Mouse (Mus musculus) frontal cortex, adult 2 months (tissue): ENCODE measurements around the gene Il1rapl2. TPM values are rescaled to one million over a fixed set of nuclear protein-coding genes. Genes with fewer than 3 reads are reported as not detected.

Experiments used
- DNase-seq, 2 experiments: peaks; one replicate each; pipeline ENCODE4 v3.0.0; 2022; ENCODE audit warnings: low spot score in 1 of 2; ENCODE audit errors: extremely low spot score in 1 of 2
- polyA plus RNA-seq: library from polyadenylated mRNA; depleted of rRNA; stranded (reverse); fragments of >200 nt; gene quantifications from 2 replicates; pipeline ENCODE4 v1.2.3, GENCODE M21; 2012; rRNA removed

Il1rapl2 gene
- polyA plus RNA-seq: 2.0 and 2.1 TPM in 2 replicates

DNA sequence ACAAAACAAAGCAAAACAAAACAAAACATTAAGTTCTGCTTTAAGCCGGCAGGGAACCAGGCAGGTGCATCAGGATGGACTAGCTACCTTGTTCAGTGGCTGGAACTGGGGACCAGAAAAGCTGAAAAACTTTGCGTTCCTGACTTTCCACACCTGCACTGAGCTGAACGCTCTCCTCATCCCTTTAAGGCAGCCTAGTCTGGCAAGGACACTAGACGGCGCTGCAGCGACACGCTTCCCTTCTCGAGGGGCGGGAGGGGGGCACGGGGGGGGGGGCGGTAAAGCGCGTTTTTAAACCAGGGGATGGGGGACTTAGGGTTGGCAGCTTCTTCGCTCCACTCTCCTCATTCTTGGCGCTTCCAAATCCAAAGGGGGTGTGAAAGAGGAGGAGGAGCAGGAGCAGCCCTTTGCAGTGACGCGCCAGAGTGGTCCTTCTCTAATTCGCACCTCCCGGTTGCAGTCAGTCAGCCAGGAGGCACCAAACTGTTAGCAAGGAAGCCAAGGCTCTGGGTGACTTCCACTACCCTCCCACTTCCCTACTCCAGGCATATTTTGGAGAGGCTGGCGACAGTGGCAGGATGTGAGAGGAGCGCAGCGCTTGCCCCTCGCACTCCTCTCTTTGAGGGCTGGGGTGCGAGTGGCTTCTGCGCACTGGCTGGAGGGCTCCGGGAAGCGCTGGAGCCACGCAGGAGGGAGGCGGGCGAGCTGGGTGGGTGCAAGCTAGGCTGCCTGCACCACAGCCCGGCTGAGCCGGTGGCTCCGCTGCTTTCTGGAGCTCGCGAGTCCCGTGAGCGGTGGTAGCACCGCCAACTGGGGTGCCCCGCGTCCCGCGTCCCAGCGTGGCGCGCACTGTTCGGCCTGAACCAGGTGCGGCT, at the start of gene Il1rapl2:
Il1rapl2 (plus strand) TSS at position 288 of the 875 bp plus-strand sequence.
- peak in 1 of 2 experiments; percentile 26 for DNase-seq

DNA sequence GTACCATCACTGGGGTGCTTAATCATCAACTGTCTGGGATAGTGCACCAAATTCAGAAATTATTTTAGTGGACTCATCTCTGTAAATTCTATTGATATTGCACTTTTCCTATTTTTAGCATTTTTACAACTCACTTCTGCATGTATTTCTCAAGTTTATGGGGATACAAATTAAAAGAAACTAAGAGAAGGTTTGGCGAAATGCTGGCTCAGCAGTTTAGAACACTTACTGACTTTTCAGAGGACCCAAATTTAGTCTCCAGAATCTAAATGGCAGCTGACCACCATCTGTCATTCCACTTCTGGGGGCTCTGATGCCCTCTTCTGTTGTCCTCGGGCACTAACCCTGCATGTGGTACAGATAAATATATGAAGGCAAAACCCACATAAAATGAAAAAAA, 22.1 kb upstream of the Il1rapl2 start:
- no peak for DNase-seq

DNA sequence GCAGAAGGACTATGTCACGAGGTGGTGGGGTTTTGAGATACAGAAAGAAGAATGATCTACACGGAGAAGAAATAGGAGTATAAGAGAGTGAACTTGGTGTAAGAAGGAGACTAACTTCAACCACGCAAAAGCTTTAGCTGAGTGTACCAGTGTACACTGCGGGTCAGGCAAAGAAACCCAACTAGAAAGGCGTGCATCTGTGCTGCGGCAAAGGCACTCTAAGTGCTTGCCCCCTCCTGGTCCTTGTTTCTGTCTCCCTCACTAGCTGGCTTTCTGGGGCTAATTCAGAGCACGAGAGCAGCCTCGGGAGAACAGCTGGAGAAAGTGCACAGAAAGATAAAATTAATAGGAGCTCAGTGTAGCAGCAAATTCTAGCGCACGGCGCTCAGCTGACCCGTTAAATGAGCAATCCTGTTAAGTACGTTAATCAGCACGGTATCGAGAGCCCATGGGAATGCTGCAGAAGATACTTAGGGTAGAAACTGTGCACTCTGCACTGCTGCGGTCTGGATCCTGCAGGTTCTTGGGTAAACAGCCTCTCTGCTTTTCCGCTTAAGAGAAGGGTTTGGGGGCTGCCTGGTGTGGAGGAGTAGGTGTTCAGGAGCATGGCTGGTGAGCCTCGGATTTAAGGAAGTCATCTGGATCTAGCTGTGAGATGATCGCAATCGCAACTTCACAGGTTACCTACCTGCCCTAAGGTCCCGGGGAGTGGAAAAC, 778 bp upstream of the Il1rapl2 start:
- no peak for DNase-seq

DNA sequence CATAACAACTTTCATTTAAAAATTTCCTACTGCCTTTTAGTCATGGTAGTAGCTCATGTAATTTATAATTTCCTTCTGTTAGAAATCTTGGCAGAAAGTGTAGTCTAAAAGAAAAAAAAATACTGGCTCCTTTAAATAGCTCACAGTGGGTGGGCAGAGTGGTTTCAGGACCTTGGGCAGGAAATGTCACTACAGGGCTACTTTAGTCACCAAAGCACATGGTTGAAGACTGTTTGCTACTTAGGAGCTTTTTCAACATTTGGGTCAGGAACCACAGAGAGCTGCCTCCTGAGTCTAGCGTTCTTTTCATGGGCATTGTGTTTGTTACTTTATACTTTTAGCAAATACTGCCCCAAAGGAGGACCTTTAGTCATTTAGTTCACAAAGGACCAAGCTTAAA, 12.2 kb downstream of the Il1rapl2 start:
- DNase-seq: no peak

DNA sequence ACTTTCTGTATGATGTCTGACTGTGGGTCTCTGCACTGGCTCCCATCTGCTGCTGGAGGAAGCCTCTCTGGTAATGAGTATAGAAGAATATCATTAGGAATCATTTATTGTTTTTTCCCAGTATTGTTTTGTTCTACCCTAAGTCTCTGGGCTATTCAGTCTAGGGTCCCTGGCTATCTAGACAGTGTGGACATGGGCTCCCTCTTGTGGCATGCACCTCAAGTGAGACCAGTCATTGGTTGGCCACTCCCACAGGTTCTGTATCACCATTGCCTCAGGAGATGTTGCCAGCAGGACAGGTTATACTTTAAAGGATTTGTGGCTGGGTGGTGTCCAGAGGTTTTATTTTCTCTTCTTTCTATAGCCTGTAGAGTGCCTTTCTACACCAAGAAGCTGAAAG, 50.3 kb downstream of the Il1rapl2 start:
- peak in 1 of 2 experiments; percentile 1 for DNase-seq

DNA sequence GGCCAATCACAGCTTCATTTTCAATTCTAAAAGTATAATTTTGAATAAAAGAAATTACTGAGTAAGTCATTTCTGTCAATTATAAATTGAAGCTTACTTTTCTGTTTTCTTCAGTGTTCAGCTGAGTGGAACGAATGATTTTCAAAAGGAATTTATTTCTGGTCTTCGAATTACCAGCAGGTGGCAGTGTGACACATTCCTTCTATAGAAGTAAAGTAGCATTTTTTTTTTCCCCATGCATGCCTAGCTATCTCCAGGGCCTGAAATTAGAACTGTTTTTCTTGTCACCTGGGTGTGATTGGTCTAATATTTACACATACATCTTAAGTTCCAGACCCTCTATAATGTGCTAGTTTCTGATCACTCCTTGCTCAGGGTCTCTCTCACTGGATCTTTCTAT, 96.6 kb downstream of the Il1rapl2 start:
- peak in 1 of 2 experiments; percentile 61 for DNase-seq

DNA sequence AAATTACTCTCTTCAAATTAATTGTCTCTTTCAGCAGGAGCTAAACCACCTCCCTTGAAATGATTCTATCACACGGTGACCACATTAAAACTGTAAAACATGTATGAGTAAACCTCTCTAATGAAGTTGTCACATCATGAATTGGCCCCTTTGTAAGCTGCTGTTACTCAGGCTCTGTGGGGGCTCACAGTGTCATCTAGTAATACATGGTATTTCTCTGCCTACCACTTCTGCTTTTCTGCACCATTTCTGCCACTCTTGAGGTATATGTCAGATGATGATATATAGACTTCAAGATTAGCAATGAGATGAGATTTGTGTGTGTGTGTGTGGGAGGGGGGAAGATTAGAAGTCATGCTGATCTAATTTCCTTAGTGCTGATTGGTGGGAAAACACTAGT, 117.6 kb downstream of the Il1rapl2 start:
- no peak for DNase-seq

DNA sequence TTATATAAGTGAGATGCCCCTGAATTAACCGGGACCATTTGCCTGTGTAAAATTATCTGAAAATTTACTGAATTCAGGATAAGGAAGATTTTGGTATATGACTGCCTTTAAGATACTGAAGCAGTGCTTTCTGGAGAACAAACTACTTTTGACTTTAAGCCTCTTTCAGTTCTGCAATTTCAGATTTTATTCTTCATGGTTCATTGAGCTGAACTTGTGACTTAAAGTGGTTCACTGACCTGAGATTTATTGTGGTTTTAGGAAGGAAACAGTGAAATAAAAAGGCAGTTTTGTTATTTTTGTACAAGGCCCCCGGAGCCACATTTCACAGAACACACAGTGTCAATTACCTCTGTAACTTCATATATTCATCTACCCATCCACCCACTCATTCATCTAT, 129.6 kb downstream of the Il1rapl2 start:
- DNase-seq: no peak

DNA sequence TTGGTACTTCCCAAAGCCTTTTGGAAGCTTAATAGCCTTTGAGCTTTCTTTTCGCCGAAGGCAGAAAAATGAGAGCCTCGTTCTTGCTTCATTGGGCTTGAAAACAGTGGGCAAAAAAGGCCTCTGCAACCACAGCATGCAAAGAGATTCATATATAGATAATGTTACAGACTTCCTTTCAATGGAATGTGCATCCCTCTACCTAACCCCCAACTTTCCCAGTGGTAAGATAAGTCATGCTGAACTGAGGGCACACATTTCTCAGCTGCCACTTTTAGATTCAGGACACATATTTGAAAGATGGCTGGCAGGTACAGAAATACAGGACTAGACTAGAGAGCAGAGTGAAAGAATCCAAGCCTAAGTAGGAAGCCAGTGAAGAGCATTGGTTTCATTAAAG, 185.1 kb downstream of the Il1rapl2 start:
- no peak for DNase-seq

DNA sequence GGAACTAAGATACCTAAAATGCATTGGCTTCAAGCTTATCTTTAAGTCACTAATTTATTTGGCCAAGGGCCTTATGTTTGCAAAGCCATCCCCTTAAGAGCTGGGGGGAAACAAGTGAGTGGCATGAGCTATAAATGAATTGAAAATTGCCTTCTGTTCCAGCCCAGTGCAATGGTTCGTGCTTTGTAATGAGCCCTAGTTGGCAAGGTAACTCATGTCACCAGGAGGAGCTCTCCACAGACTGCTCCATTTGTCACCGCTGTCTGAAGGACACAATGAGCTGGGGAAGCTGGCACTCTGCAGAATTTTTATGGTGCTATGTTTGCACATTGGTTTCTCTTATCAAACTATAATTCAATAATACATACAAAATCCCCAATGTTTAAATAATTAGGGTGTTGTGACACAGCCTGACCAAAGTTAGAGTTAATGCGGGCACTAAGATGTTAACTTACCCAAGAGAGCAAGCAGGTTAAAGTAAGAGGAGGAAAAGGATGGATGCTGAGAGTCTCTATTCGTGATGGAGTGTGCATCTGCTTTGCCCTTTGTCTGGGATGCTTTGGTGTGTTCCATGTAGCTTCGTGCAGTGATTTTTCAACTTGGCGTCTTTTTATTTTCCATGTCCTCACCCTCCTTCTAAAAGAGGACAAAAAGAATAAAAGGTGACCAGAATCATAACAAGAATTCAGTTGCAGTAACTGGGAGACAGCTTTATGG, 235.2 kb downstream of the Il1rapl2 start:
- no peak for DNase-seq

DNA sequence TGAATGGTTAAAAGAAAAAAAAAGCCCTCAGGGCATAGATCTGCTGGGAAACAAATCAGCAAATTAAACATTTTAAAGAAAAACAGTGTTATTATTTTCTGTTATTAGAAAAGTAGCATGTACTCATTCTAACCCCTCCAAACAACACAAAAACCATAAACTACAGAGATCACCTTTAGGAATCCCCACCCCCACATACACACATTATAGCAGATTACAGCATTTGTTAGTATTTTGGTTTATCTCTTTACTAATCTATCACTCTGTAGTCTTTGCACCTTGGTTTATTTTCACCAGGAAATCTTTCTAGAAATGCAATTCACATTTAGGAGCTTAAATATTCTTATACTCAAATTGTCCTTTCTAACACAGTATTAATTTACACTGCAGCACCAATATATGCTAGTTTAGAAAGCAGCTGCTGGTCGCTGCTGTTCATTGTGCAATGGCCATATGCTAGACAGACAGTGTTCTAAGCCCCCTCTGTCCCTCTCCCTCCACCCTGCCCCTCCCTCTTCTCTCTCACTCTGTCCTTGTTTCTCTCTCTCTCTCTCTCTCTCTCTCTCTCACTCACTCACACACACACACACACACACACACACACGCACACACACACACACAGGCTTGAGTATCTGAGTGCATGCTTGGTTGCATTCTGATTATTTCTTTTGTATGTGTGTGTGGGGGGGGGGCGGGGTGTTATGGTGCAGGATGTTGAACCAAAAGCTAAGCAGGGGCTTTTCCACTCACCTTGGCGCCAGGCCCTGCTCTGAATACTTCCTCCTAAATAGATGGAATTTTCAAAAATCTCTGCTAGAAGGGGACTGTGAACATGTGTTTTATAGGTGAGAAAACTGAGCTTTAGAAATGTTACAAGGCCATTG, 236.1 kb downstream of the Il1rapl2 start:
- no peak for DNase-seq

DNA sequence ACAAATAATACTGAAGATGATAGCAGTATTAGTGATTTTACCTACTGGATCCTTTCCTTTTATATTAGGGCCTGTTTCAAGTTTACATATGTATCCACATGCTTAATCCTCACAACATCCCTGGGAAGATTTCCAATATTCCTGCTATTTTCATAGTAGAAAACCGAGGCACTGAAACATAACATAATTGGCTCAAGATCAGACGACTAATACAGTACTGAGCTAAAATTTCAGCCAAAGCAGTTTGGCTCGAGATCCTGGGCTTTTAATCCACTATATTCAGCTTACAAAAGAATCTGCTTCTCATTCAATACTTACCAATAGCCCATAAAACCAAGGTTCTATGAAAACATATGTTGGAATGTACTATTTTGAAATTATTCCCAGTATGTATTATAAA, 239.1 kb downstream of the Il1rapl2 start:
- DNase-seq: no peak

DNA sequence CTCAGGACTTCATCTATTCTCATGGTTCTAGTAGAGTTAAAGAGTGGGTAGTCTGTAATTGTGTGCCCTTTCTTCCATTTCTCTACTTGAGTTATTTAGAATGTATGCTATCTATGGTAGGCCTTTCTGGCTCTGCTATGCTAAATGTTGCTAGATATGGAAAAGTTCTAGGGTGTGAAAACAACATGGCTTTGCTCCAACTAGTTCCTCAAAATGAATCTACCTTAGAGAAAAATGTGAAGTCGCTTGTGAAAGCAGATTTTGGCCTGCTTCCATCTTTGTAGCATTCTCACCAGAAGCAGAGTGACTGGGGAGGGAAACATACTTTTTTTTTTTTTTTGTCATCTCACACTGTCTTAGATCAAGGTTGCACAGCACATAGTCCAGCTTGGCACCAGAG, 241.7 kb downstream of the Il1rapl2 start:
- DNase-seq: peak; percentile 4 to 51

DNA sequence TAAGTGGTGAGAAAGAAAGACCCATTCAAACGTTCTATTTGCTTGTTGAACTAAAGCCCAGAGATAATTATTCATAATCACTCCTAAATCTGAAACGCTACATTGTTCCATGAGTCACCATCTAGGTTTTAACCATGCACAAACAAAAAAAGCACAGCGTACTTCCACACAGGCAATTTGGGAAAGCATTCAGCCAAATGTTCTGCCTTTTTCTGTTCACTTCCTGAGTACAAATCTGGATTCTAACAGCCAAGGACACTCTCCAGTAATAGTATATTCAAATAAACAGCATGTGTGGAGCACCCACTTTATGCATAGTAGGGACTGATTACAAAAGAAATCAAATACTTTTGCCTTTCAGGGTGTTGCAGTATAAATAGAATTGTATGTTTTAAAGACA, 278.5 kb downstream of the Il1rapl2 start:
- DNase-seq: peak in 1 of 2 experiments; percentile 4

DNA sequence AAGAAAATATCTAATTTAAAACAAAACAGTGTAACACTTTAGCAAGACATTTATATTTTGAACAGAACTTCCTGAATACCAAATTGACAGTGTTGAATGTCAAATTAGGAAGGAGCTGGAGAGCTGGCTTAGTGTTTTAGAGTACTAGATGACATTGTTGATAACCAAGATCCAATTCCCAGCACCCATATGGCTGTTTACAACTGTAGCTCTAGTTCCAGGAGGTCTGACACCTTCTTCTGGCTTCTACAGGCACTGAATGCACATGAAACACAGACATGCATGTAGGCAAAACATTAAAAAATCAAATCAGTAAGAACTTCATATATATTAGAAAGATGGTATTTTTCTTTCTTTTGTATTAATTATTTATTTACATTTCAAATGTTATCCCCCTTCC, 353.1 kb downstream of the Il1rapl2 start:
- no peak for DNase-seq

DNA sequence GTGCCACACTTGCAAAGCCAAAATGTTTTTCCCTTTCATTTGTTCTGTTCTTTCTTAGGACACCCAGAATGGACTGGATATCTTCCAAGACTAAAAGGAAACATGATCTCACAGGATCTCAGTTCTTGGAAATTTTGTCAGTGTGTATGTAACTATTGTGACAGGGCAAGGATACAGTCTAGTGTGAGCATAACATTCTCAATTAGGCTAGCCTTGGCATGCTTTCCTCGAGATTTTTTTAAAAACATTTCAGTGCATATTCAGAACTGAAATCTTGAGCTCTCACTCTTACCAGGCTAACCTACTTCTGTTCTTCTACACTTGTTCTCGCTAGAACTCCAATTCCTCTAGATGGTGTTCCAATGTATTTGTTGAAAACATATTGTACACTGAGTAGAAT, 356.4 kb downstream of the Il1rapl2 start:
- no peak for DNase-seq

DNA sequence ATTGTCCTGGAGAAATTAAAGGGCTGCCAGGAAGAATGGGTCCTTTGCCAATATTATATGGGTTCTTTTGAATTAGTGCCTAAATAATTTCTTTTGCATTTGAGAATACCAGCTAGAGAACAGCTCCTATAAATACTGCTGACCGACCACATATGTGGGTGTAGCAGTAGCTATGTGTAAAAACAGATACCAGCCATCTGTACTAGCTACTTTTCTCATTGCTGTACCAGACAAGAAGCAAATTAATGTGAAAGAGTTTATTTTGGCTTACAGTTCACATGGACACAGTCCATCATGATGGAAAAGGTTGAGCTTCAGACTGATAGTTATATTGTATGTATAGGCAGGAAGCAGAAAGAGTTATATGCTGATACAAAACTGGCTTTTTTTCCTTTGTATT, 377.3 kb downstream of the Il1rapl2 start:
- DNase-seq: peak in 1 of 2 experiments; percentile 6

DNA sequence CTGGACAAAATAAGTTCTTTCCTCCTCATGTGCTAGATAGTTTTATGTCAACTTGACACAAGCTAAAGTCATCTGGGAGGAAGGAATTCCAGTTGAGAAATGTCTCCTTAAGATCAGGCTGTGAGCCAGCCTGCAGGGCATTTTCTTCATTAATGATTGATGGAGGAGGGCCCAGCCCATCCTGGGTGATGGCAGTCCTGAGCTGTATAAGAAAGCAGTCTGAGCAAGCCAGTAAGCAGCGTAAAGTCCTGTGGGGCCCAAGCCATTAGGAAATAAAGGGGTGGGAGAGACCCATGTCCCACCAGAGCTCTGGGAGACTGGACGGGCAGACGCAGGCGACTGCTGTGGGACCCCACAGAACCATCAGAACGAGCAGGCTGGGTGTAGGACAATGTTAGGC, 400.9 kb downstream of the Il1rapl2 start:
- no peak for DNase-seq

DNA sequence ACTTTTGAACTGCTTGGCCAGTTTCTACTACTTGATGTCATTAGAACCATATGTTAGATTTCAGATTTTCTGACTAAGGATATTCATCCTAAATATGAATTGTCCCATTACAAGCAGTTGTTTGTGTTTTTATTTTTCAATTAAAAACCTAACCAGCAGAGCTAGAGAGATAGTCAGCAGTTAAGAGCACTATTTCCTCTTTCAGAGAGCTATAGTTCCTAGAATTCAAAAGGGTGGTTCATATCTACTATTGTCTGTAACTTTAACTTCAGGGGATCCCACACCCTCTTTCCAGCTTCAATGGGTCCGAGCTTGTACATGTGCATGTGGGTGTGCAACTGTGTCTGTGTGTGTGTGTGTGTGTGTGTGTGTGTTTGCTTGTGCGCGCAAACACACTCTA, 472.7 kb downstream of the Il1rapl2 start:
- DNase-seq: no peak

DNA sequence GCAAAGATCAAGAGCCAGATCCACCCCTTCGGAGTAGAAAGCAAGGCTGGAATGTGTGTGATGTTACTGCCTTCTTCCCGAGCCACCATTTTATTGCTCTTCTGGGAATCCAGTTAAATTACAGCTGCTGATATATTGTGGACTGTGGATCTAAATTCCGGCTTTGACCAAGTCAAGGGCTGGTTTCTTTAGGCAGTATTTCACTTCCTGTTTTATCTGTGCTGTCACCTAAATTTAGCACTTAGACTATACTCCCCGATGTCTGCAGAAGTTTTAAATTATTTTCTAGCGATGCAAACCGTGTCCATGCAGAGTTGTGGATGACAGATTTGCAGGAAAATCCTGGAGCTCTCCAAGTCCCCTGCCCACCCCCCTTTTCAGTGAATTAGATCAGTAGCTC, 533.5 kb downstream of the Il1rapl2 start:
- no peak for DNase-seq
